Mouse (Mus musculus) forelimb bud, embryonic 11.5 days (tissue): ENCODE data around the gene Dnah8.
"Not testable (repeated sequence)": the region's sequence is repeated elsewhere in the genome, so short reads cannot be mapped to it uniquely, and the experiment has no call there.

Experiments used
- DNase-seq: peaks from one replicate; pipeline ENCODE4 v3.0.0-alpha.2; 2012; ENCODE audit warnings: low read depth, low spot score

Dnah8 gene

GRCm38 (mm10) chr17:30609305-30609979 is 14.7 kb upstream of the Dnah8 start:
- DNase-seq, result no peak

DNA sequence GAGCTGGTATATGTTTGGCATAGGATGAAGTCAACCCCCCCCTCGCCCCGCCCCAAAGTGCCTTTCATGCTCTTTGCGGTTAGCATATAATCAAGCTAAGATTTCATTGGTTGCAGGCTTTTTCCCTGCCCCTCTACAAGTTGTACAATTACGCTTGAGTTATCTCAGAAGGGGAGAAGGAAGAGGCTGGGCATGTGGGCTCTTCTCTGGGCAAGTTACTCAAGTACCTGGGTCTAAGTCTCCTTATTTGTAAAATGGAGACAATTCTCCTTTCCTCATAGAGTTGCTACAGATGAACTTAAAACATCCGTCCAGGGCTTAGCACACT is 14.2 kb upstream of the Dnah8 start:
- DNase-seq, result no peak

GRCm38 (mm10) chr17:30610739-30611138 is 13.4 kb upstream of the Dnah8 start:
- no peak for DNase-seq

DNA sequence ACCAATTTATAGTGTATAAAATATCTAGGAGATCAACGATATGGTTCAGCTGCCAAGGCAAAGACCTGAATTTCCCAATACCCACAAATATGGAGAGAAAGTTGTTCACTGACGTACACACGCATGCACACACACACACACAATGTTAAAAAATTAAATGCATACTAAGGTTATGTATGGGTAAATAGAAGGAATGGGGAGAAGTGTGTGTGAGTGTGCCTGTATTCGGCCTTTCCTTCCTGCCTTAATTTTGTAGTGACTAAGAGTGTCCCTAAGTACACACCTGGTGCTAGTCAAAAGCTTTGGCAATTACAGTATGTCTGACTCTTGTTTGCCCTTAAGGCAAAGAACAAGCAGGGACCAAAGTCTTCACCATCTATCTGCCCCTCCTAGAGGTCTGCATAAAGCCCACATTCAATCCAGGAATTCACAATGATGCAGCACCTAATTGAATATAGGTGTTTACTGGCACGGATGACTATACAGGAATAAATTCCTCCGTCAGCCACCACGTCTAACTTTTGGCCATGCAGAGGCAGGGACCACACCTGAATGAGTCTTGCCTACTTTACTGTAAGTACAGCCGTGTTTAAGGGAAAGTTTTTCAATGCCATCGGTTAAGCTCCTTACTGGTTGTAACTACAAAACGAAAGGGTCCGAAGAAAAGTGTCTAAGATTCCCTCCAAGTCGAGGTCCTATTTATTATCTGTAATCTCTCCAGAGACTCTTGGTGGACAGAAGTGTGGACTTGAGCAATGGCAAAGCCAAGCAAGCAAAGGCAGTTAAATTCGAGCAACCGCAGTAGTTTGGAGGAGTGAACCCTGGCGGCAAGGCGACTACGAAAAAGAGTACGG is 12.7 kb upstream of the Dnah8 start:
- no peak for DNase-seq

DNA sequence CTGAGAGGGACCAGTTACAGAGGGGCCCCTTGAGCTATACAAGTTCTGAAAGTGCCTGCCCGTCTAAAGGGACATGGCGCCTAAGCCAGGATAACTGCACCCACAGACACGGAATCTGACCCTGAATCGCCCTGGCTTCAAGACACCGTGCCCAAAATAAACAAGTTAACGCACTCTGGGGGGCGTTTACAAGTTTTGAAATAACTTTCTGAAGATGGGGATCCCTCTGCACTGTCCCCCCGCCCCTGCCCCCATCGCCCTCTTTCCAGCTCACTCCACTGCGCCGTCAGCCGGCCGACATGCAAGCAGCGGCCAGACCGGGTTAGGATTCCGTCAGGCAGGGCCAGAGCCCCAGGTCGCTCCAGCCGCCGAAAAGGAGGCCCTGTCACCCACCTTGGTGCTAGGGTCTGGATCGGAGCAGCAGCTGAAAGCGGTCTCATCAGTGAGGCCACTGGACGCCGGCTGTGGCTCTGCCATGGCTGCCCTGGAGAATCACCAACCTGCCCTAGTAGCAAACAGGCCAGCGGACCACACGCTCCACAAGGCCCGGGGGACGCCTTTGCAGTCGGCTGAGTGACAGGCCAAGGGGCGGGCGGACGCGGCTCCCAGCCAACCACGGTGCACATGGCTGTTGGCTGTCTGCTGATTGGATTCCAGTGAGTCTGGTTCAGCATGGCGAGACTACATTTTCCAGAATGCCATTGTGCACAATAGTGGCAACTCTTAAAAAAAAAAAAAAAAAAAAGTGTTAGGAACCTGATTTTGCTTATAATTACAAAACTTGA is 11.9 kb upstream of the Dnah8 start:
- peak; percentile 98 for DNase-seq

- DNase-seq, result no peak
Measured at GRCm38 (mm10) chr17:30613350-30613749, 10.8 kb upstream of the Dnah8 start.

- DNase-seq, result no peak
Measured at GRCm38 (mm10) chr17:30616203-30616602, 8.0 kb upstream of the Dnah8 start.

GRCm38 (mm10) chr17:30618136-30618891 is 5.8 kb upstream of the Dnah8 start:
- no peak for DNase-seq

GRCm38 (mm10) chr17:30619153-30619552 is 5.0 kb upstream of the Dnah8 start:
- no peak for DNase-seq

DNA sequence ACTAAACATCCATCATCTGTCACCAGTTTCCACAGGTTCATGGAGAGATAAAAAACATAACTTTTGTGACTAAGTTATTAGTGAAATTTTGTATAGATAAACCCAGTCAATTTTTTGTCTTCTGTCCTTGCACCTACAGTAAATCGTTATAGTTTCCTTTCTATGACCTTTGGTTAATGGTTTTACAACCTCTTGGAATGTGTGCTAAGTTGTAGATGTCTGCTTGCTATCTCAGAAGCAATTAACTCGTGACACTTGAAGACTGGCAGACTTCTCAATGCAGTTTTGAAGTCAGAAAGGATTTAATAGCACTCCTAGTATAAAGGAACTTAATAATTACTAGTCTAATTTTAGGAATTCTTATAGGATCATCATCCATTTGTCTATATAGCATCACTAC is 3.6 kb upstream of the Dnah8 start:
- DNase-seq, result no peak

DNA sequence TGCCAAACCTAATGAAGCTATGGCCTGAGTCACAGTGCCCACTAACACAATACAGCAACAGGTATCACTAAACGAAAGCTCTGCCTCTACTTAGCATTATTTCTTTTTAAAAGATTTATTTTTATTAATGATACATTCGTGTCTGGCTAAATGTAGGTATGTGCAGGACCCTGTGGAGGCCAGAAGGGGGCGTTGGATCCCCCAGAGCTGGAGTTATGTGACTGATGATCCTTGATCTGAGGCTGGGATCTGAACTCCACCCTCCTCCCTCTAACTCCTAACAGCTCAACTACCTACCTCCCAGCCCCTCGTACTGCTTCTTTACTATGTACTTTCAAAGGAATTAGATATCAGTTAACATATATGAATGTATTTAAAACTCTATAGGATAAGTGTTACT is 2.7 kb upstream of the Dnah8 start:
- DNase-seq, result no peak

DNA sequence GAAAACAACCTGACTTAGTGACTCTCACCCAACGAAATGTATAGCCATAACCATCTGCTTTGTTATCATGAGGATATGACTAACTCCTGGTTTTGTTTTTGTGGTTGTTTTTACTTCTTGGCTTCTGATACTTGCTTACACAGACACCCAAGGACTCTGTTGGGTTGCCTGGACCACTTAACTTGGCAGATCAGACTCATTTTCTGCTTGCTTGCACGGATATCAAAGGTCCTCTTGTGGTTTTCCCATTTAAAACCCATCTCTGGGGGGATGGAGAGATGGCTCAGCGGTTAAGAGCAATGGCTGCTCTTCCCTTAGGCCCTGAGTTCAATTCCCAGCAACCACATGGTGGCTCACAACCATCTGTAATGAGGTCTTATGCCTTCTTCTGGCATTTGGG is 954 bp upstream of the Dnah8 start:
- no peak for DNase-seq

- DNase-seq, result not testable (repeated sequence)
Measured at GRCm38 (mm10) chr17:30626719-30627118, 2.6 kb downstream of the Dnah8 start, which contains the start of gene Glo1. Gene Glo1 (minus strand): TSS chr17:30626871.

GRCm38 (mm10) chr17:30635367-30635766 is 11.2 kb downstream of the Dnah8 start:
- peak; percentile 31 for DNase-seq

GRCm38 (mm10) chr17:30637714-30638113 is 13.6 kb downstream of the Dnah8 start:
- DNase-seq, result no peak

DNA sequence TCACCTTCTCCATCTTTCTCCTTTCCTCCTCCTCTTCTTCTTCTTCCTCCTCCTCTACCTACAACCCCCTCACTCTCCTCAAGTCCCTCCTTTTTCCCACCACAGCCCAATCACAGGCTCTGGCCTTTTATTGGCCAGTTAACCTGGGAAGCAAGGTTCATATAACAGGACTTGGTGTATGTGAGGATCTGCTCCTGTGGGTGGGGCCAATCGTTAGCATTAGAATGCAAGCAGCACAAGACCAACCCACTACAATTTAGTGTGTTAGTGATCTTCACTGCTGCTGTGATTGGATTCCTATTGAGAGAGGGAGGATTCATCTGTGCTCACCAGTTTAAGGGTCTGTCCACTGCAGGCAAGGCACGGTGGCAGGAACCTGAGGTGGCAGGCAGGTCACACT is 14.8 kb downstream of the Dnah8 start:
- no peak for DNase-seq

GRCm38 (mm10) chr17:30640896-30641295 is 16.7 kb downstream of the Dnah8 start:
- no peak for DNase-seq

DNA sequence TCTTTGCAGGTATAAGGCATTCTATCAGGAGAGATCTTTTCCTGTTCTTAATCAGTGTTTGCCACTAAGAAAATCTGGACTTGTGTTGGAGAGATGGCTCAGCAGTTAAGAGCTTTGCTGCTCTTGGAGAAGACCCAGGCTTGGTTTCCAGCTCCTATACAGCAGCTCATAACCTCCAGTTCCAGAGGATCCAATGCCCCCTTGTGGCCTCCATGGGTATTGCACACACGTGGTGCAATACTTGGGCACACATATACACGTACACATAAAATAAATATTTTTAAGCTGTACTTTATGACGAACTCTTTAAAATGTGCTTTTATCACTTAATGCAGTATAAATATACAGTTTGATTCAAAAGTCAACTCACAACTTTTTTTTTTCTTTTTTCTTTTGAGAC is 24.6 kb downstream of the Dnah8 start:
- DNase-seq, result no peak

DNA sequence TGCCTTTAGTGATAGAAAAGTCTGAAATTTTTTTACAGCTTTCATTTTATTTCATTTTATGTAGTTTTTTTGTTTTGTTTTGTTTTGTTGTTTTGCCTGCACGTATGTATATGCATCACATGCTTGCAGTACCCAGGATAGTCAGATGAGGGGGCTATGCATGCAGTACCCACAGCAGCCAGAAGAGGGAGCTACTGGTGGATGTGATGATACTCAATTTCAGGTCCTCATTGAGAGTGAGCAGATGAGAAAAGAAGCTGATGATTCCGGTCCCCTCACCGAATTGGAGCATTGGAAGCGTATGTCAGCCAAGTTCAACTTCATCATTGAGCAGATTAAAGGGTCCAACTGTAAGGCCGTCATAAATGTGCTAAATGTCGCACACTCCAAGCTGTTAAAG is 28.9 kb downstream of the Dnah8 start:
- no peak for DNase-seq

- no peak for DNase-seq
Measured at GRCm38 (mm10) chr17:30657530-30658151, 33.5 kb downstream of the Dnah8 start.

- DNase-seq, result peak; percentile 70
Measured at GRCm38 (mm10) chr17:30658152-30658544, 34.0 kb downstream of the Dnah8 start.
